Mouse (Mus musculus): ENCODE results near the gene Fam185a.

- TF ChIP-seq POLR2A (IDR thresholded peaks at IDR 0.05; ENCODE audit: low read depth, low read length) (no peak), CTCF (IDR thresholded peaks at IDR 0.05; ENCODE audit: borderline replicate concordance, insufficient read depth, low read length) (no peak)
Observed at GRCm38 (mm10) chr5:21384976-21385375, 39.8 kb upstream of the Fam185a start.
